Mouse (Mus musculus): ENCODE measurements around the gene Chrna4.

DNA sequence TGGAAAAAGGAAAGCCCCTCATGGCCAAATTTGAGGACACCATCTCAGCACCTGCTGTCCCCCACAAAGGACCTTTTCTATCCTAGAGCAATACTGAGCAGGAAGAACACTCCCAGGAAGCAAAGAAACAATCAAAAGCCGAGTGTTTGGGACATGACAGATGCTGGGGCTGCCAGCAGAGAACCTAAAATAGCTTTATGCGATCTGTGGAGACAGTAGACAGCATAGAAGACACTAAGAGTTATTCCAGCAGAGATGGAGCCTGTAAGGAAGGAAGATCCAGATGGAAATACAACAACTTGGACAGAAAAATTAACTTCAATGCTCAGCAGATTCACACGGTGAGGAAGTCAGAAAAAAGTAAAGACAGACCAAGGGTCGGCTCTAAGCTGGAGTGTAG, 22.5 kb upstream of the Chrna4 start:
- TF ChIP-seq CTCF (IDR thresholded peaks at IDR 0.05; ENCODE audit: borderline replicate concordance, extremely low read depth, insufficient read depth, insufficient read length), result no peak
- no peak for TF ChIP-seq POLR2A (IDR thresholded peaks at IDR 0.05; ENCODE audit: borderline replicate concordance, extremely low read depth, insufficient read depth, insufficient read length, poor library complexity, severe bottlenecking)
